Mouse (Mus musculus) MEL (cell line): ENCODE data around the gene Ube2d3. TPM values are rescaled to one million over a fixed set of nuclear protein-coding genes. Genes with fewer than 3 reads are reported as not detected.

Experiments used
- DNase-seq: peaks from one replicate; pipeline ENCODE4 v3.0.0; 2011; ENCODE audit warnings: low read depth, low spot score
- H3K27ac ChIP-seq: 2 replicates; pipeline ENCODE4 v1.5.1; 2012; ENCODE audit warnings: low read depth, mild to moderate bottlenecking, control low read depth, low read length, moderate library complexity; ENCODE audit not compliant: control insufficient read depth
- H3K27me3 ChIP-seq, 2 experiments: fragments of 150-350 bp in 1 of 2; sonication (generic) in 1 of 2; 2 replicates each; pipeline ENCODE4 v1.6.1; 2012; ENCODE audit warnings: low read length in 2 of 2, mild to moderate bottlenecking in 2 of 2, improper control_type of control experiment in 1 of 2, moderate library complexity in 1 of 2; ENCODE audit not compliant: insufficient read depth in 2 of 2, control insufficient read depth in 1 of 2
- H3K36me3 ChIP-seq, 2 experiments: 2 replicates each; pipeline ENCODE4 v1.6.1; 2012 to 2014; ENCODE audit warnings: low read length in 2 of 2, improper control_type of control experiment in 1 of 2, inconsistent platforms in 1 of 2, mild to moderate bottlenecking in 1 of 2; ENCODE audit not compliant: insufficient read depth in 2 of 2, control insufficient read depth in 1 of 2
- H3K4me1 ChIP-seq, 2 experiments: fragments of 150-350 bp in 1 of 2; sonication (generic) in 1 of 2; 2 replicates each; pipeline ENCODE4 v1.6.1; 2012; ENCODE audit warnings: low read length in 2 of 2, improper control_type of control experiment in 1 of 2, mild to moderate bottlenecking in 1 of 2; ENCODE audit not compliant: insufficient read depth in 2 of 2, control insufficient read depth in 1 of 2
- H3K4me3 ChIP-seq, 2 experiments: fragments of 150-350 bp in 1 of 2; sonication (generic) in 1 of 2; 2 replicates each; pipeline ENCODE4 v1.5.1; 2012; ENCODE audit warnings: low read depth in 2 of 2, low read length in 2 of 2, mild to moderate bottlenecking in 2 of 2, moderate library complexity in 2 of 2, control low read depth in 1 of 2, improper control_type of control experiment in 1 of 2; ENCODE audit not compliant: control insufficient read depth in 1 of 2, insufficient read depth in 1 of 2
- H3K79me2 ChIP-seq: 2 replicates; pipeline ENCODE4 v1.6.1; 2012; ENCODE audit warnings: mild to moderate bottlenecking, low read length, moderate library complexity; ENCODE audit not compliant: control insufficient read depth, poor library complexity, insufficient read depth
- H3K9ac ChIP-seq: 2 replicates; pipeline ENCODE4 v1.6.1; 2012; ENCODE audit warnings: low read depth, mild to moderate bottlenecking, control low read depth, low read length, moderate library complexity; ENCODE audit not compliant: control insufficient read depth, poor library complexity, severe bottlenecking
- H3K9me3 ChIP-seq: fragments of 150-350 bp; sonication (generic); replicated peaks from 2 replicates; pipeline ENCODE4 v1.6.1; 2012; ENCODE audit warnings: mild to moderate bottlenecking, low read length, improper control_type of control experiment, moderate library complexity; ENCODE audit not compliant: insufficient read depth
- BHLHE40 ChIP-seq: IDR thresholded peaks from 2 replicates; pipeline ENCODE4 v1.6.1; 2012; ENCODE audit warnings: low read depth, mild to moderate bottlenecking, inconsistent platforms, low read length, improper control_type of control experiment, borderline replicate concordance
- CTCF ChIP-seq, 3 experiments: IDR thresholded peaks in 2 of 3; conservative IDR thresholded peaks in 1 of 3; 2 replicates each; pipeline ENCODE4 v1.5.1; 2011 to 2012; ENCODE audit warnings: low read length in 3 of 3, low read depth in 2 of 3, mild to moderate bottlenecking in 2 of 3, improper control_type of control experiment in 1 of 3, inconsistent platforms in 1 of 3, mixed read lengths in 1 of 3, moderate library complexity in 1 of 3; ENCODE audit not compliant: control insufficient read depth in 1 of 3, insufficient read depth in 1 of 3, poor library complexity in 1 of 3, severe bottlenecking in 1 of 3
- ELF1 ChIP-seq: IDR thresholded peaks from 2 replicates; pipeline ENCODE4 v1.6.1; 2014; ENCODE audit warnings: low read depth, mild to moderate bottlenecking, inconsistent platforms, low read length, improper control_type of control experiment, moderate library complexity
- EP300 ChIP-seq, 2 experiments: IDR thresholded peaks; 2 replicates each; pipeline ENCODE4 v1.6.1; 2011; ENCODE audit warnings: improper control_type of control experiment in 2 of 2, low read length in 2 of 2, low read depth in 1 of 2, mild to moderate bottlenecking in 1 of 2
- ETS1 ChIP-seq: IDR thresholded peaks from 2 replicates; pipeline ENCODE4 v1.6.1; 2012; ENCODE audit warnings: low read depth, mild to moderate bottlenecking, inconsistent platforms, low read length, improper control_type of control experiment, moderate library complexity
- GATA1 ChIP-seq: IDR thresholded peaks from 2 replicates; pipeline ENCODE4 v1.6.1; 2011; ENCODE audit warnings: low read depth, low read length, improper control_type of control experiment
- HCFC1 ChIP-seq: IDR thresholded peaks from 2 replicates; pipeline ENCODE4 v1.6.1; 2012; ENCODE audit warnings: low read depth, mild to moderate bottlenecking, inconsistent platforms, low read length, improper control_type of control experiment, moderate library complexity
- KAT2A ChIP-seq: conservative IDR thresholded peaks from 2 replicates; pipeline ENCODE4 v1.6.1; 2012; ENCODE audit warnings: low read depth, low read length, improper control_type of control experiment, inconsistent platforms
- MAFK ChIP-seq: IDR thresholded peaks from 2 replicates; pipeline ENCODE4 v1.6.1; 2011; ENCODE audit warnings: low read depth, mild to moderate bottlenecking, low read length, improper control_type of control experiment, borderline replicate concordance
- MAX ChIP-seq: IDR thresholded peaks from 2 replicates; pipeline ENCODE4 v1.6.1; 2011; ENCODE audit warnings: low read length, improper control_type of control experiment
- MEF2A ChIP-seq: IDR thresholded peaks from 2 replicates; pipeline ENCODE4 v1.6.1; 2014; ENCODE audit warnings: low read depth, mild to moderate bottlenecking, inconsistent platforms, low read length, improper control_type of control experiment; ENCODE audit not compliant: poor library complexity, insufficient replicate concordance, severe bottlenecking; ENCODE audit errors: extremely low read depth
- MYB ChIP-seq: IDR thresholded peaks from 2 replicates; pipeline ENCODE4 v1.6.1; 2011; ENCODE audit warnings: mild to moderate bottlenecking, low read depth, low read length, improper control_type of control experiment
- MYC ChIP-seq: IDR thresholded peaks from 2 replicates; pipeline ENCODE4 v1.6.1; 2011; ENCODE audit warnings: low read depth, mild to moderate bottlenecking, low read length, improper control_type of control experiment, moderate library complexity
- RAD21 ChIP-seq: IDR thresholded peaks from 2 replicates; pipeline ENCODE4 v1.6.1; 2011; ENCODE audit warnings: mild to moderate bottlenecking, low read depth, low read length, improper control_type of control experiment
- SIN3A ChIP-seq: IDR thresholded peaks from 2 replicates; pipeline ENCODE4 v1.6.1; 2012; ENCODE audit warnings: low read length, improper control_type of control experiment, inconsistent platforms
- SMC3 ChIP-seq: IDR thresholded peaks from 2 replicates; pipeline ENCODE4 v1.6.1; 2011; ENCODE audit warnings: low read depth, low read length, improper control_type of control experiment
- TBP ChIP-seq: IDR thresholded peaks from 2 replicates; pipeline ENCODE4 v1.8.0; 2011; ENCODE audit warnings: low read depth, low read length, improper control_type of control experiment
- TCF12 ChIP-seq: IDR thresholded peaks from 2 replicates; pipeline ENCODE4 v1.6.1; 2014; ENCODE audit warnings: low read depth, mild to moderate bottlenecking, inconsistent platforms, low read length, improper control_type of control experiment, moderate library complexity
- ZC3H11A ChIP-seq: IDR thresholded peaks from 2 replicates; pipeline ENCODE4 v1.6.1; 2012; ENCODE audit warnings: low read depth, mild to moderate bottlenecking, inconsistent platforms, low read length, improper control_type of control experiment
- ZKSCAN1 ChIP-seq: IDR thresholded peaks from 2 replicates; pipeline ENCODE4 v1.6.1; 2012; ENCODE audit warnings: low read depth, mild to moderate bottlenecking, inconsistent platforms, low read length, improper control_type of control experiment, moderate library complexity
- ZNF384 ChIP-seq: IDR thresholded peaks from 2 replicates; pipeline ENCODE4 v1.6.1; 2012; ENCODE audit warnings: low read depth, mild to moderate bottlenecking, inconsistent platforms, low read length, improper control_type of control experiment
- polyA plus RNA-seq, 2 experiments: library from polyadenylated mRNA; stranded (reverse) in 1 of 2; unstranded in 1 of 2; fragments of >175 nt in 1 of 2; fragments of >200 nt in 1 of 2; gene quantifications; 2 replicates each; pipeline versions ENCODE4 v1.2.1 to v1.2.4; 2012; ENCODE audit warnings: low replicate concordance in 2 of 2, low read depth in 1 of 2; ENCODE audit not compliant: insufficient read length in 2 of 2, insufficient read depth in 1 of 2, missing spikeins in 1 of 2
- total RNA-seq: library from RNA; depleted of rRNA; stranded (reverse); fragments of 300-350 nt; gene quantifications from 2 replicates; pipeline ENCODE4 v1.2.3, GENCODE M21; 2012

Ube2d3 gene
- total and polyA plus RNA-seq, 3 experiments = 40.9 to 432 (median 340) TPM

- no peak overlapping the region for H3K9ac ChIP-seq
- DNase-seq = no peak
- H3K79me2 ChIP-seq = peaks cover 9% of the 10 kb centered on the region; the same call in 1 of the 2 replicates
- no peaks in the 10 kb centered on the region for H3K4me1 ChIP-seq
- H3K4me3 ChIP-seq = no peak overlapping the region
- no peaks in the 10 kb centered on the region for H3K9me3 ChIP-seq
- TF ChIP-seq MAFK (no peak), ETS1 (no peak), MYC (no peak), HCFC1 (no peak), SIN3A (no peak)
- no peak overlapping the region for H3K27ac ChIP-seq
- peaks cover 0 to 17% of the 10 kb centered on the region in 2 experiments; a peak in 2 of 4 replicates for H3K36me3 ChIP-seq
- no peaks in the 10 kb centered on the region for H3K27me3 ChIP-seq
These were observed 26.9 kb upstream of the Ube2d3 start for GRCm38 (mm10) chr3:135411056-135411455.

- peaks cover 0 to 17% of the 10 kb centered on the region in 2 experiments; a peak in 2 of 4 replicates for H3K36me3 ChIP-seq
- TF ChIP-seq TCF12 (no peak), TBP (no peak), ELF1 (no peak), EP300 (IDR thresholded peaks at IDR 0.05; ENCODE audit: low read depth in 1 of 2, low read length in 2 of 2) (no peak), HCFC1 (no peak)
These were observed 26.1 kb upstream of the Ube2d3 start for GRCm38 (mm10) chr3:135411824-135412223.

GRCm38 (mm10) chr3:135417245-135417644, 20.7 kb upstream of the Ube2d3 start:
- H3K9ac ChIP-seq = no peak overlapping the region
- no peak for DNase-seq
- TF ChIP-seq MAX = no peak
- no peak for TF ChIP-seq SMC3
- TF ChIP-seq GATA1 = no peak
- no peak for TF ChIP-seq CTCF (IDR thresholded peaks at IDR 0.05 in 2 of 3, conservative IDR thresholded peaks at IDR 0.05 in 1 of 3; ENCODE audit: control insufficient read depth in 1 of 3, insufficient read depth in 1 of 3, low read depth in 2 of 3, low read length in 3 of 3, poor library complexity in 1 of 3, severe bottlenecking in 1 of 3)
- no peak for TF ChIP-seq SIN3A
- no peak for TF ChIP-seq BHLHE40
- no peak for TF ChIP-seq ZKSCAN1
- TF ChIP-seq MEF2A = no peak
- TF ChIP-seq RAD21 = no peak
- TF ChIP-seq ETS1 = no peak
- TF ChIP-seq TBP = no peak
- no peak for TF ChIP-seq MYB
- no peak for TF ChIP-seq ZC3H11A
- TF ChIP-seq ZNF384 = no peak
- no peak for TF ChIP-seq KAT2A
- TF ChIP-seq, all 39 proteins: peak for 0
- Histone ChIP-seq H3K36me3 (peaks cover 0 to 23% of the 10 kb centered on the region in 2 experiments), H3K4me3 (no peak overlapping the region), H3K4me1 (peaks cover 11 to 18% of the 10 kb centered on the region in 2 experiments), H3K27me3 (no peaks in the 10 kb centered on the region), H3K9me3 (no peaks in the 10 kb centered on the region), H3K79me2 (peaks cover 36% of the 10 kb centered on the region), H3K27ac (no peak overlapping the region)

More at GRCm38 (mm10) chr3:135411824-135412223, 26.1 kb upstream of the Ube2d3 start:
- H3K4me1 ChIP-seq = no peaks in the 10 kb centered on the region
- DNase-seq = no peak
- no peaks in the 10 kb centered on the region for H3K9me3 ChIP-seq
- H3K4me3 ChIP-seq = no peak overlapping the region
- H3K27me3 ChIP-seq = no peaks in the 10 kb centered on the region
- H3K79me2 ChIP-seq = peaks cover 13% of the 10 kb centered on the region; the same call in 1 of the 2 replicates
- H3K27ac ChIP-seq = no peak overlapping the region
- H3K9ac ChIP-seq = no peak overlapping the region
